Mouse (Mus musculus) T-helper 1 cell (primary cell): ENCODE results near the gene Rgs3.

Source experiments
- in situ Hi-C: fragments of 300-600 bp; cut with MboI, MseI; formaldehyde crosslinking; loops from one replicate; pipeline ENCODE4 v1.15.1; 2025; ENCODE audit warnings: high pct_unique_total_duplicates

Gene Rgs3

GRCm38 (mm10) chr4:62711159-62711558 is 151.5 kb downstream of the Rgs3 start:
- in situ Hi-C loops, result no loop called here

GRCm38 (mm10) chr4:62711582-62711981 is 151.9 kb downstream of the Rgs3 start:
- in situ Hi-C loops, result no loop called here

GRCm38 (mm10) chr4:62720861-62721260 is 161.2 kb downstream of the Rgs3 start:
- in situ Hi-C loops, result no loop called here

- in situ Hi-C loops, result no loop called here
Measured at GRCm38 (mm10) chr4:62722021-62722426, 162.4 kb downstream of the Rgs3 start.

- in situ Hi-C loops, result no loop called here
Measured at GRCm38 (mm10) chr4:62723795-62724194, 164.1 kb downstream of the Rgs3 start.

GRCm38 (mm10) chr4:62726282-62726937 is 166.8 kb downstream of the Rgs3 start:
- in situ Hi-C loops, result no loop called here

- in situ Hi-C loops, result no loop called here
Measured at GRCm38 (mm10) chr4:62727541-62728303, 168.1 kb downstream of the Rgs3 start.

GRCm38 (mm10) chr4:62728471-62728870 is 168.8 kb downstream of the Rgs3 start:
- in situ Hi-C loops, result no loop called here

GRCm38 (mm10) chr4:62729191-62729590 is 169.5 kb downstream of the Rgs3 start:
- in situ Hi-C loops, result no loop called here

GRCm38 (mm10) chr4:62729941-62730340 is 170.3 kb downstream of the Rgs3 start:
- in situ Hi-C loops, result no loop called here

GRCm38 (mm10) chr4:62730861-62731260 is 171.2 kb downstream of the Rgs3 start:
- in situ Hi-C loops, result no loop called here

GRCm38 (mm10) chr4:62731531-62732063 is 171.9 kb downstream of the Rgs3 start:
- in situ Hi-C loops, result no loop called here

- in situ Hi-C loops, result no loop called here
Measured at GRCm38 (mm10) chr4:62732096-62732495, 172.4 kb downstream of the Rgs3 start.

- in situ Hi-C loops, result no loop called here
Measured at GRCm38 (mm10) chr4:62732840-62733239, 173.2 kb downstream of the Rgs3 start.

- in situ Hi-C loops, result no loop called here
Measured at GRCm38 (mm10) chr4:62733938-62734337, 174.3 kb downstream of the Rgs3 start.

- in situ Hi-C loops, result no loop called here
Measured at GRCm38 (mm10) chr4:62735291-62735690, 175.6 kb downstream of the Rgs3 start.

- in situ Hi-C loops, result no loop called here
Measured at GRCm38 (mm10) chr4:62735878-62736277, 176.2 kb downstream of the Rgs3 start.

- in situ Hi-C loops, result no loop called here
Measured at GRCm38 (mm10) chr4:62736421-62736820, 176.8 kb downstream of the Rgs3 start.

- in situ Hi-C loops, result no loop called here
Measured at GRCm38 (mm10) chr4:62736904-62737303, 177.3 kb downstream of the Rgs3 start.

GRCm38 (mm10) chr4:62737983-62738695 is 178.5 kb downstream of the Rgs3 start:
- in situ Hi-C loops, result no loop called here

GRCm38 (mm10) chr4:62738996-62739395 is 179.3 kb downstream of the Rgs3 start:
- in situ Hi-C loops, result no loop called here

- in situ Hi-C loops, result no loop called here
Measured at GRCm38 (mm10) chr4:62739591-62739990, 179.9 kb downstream of the Rgs3 start.
